Mouse (Mus musculus) cerebellum, postnatal 36 days (tissue): ENCODE measurements around the gene Ier2.

Experiments
- DNase-seq, 2 experiments: peaks; one replicate each; pipeline ENCODE4 v3.0.0; 2021 to 2022; ENCODE audit warnings: mixed read lengths in 2 of 2

Ier2 gene

DNA sequence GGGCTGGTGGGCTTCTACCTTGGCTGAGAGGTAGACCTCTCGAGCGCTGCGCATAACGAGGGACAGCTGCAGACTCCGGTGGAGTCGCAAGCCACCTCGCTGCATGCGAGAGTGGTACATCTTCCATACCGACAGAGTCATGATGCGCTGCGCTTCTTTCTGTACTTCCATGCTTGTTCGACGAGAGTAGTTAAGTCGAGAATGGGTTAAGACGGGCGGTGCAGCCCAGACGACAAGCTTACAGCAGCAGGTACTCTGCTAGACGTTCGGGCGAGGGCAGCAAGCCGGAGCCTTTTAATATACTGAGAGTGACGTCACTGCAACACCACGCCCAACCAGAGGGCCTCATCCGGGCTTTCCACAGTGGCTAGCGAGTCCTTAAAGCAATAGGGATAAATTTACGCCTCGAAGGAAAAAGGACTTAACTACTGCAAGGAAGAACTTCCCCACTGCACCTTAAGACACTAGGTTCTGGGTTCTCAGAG, at the start of gene Ier2:
Ier2 (minus strand) TSS at position 272 of the 485 bp plus-strand sequence.
- peak; percentile 93 to 97 for DNase-seq

DNA sequence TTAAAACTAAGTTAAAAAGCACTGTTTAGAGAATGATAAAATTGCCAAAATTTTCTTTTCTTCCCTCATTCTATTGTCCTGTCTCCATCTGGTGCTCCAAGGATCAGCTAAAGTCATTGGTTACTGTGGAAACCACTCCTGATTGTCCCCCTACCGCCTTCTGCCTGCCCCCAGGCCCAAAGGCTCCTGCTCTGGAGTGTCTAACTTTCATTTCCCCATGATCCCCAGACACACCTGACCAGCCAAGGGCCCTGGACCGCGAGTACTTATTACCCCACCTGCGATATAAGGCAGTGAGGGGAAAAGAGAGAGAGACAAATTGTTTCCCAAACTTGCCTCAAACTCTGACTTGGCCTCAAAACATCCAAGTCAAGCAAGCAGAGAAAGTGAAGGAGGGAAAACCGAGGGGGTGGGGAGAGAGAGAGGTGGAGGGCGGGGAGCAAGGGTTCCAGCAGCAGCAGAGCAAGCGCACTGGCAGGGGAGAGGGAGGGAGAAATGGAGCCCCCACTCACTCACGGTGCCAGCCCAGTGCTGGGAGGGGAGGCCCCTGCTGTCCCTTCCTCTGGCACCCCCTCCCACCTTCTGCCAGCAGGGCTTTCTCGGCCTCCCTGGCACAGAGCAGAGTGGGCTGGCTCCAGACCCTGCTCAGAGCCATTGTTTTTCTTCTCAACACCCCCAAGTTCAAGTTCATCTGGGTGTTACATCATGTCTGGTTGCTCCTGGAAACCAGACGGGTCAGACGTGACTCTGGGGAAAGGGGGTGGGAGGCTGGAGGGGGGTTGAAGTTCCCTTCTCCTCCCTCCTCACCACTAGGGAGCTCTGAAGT, 49.5 kb upstream of the Ier2 start:
- no peak for DNase-seq

DNA sequence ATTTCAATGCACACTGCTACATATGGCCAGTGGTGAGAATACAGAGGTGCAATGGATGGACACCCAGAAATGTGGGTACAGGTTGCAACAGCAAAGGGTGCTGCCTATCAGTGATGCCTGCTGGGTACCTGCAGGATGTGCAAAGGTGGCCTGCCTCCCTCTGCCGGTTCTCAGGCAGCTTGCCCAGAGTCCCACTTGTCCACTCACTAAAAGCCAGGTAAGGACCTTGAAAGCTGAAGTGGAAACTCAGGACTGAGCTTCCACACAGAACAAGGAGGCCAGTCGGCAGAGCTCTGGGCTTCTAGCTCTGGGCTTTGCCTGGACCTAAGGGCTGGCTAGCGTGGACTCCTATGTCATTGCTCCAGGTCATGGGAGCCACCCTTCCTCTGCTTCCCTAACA, 48.7 kb upstream of the Ier2 start:
- no peak for DNase-seq

DNA sequence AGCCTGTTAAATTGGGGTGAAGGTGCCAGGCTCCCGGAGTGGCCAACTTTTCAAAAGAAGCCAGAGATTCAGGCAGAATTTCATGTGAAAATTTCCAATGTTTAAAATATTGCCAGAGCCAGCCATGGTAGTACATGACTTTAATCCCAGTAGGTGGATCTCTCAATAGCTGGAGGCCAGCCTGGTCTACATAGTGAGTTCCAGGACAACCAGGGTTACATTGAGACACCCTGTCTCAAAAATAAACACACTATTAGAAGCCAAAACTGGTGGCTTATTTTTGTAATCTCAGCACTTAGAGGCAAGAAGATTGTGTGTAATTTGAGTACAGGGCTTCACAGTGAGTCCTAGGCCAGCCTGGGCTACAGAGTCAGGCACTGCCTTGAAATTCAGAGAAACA, 47.3 kb upstream of the Ier2 start:
- DNase-seq: no peak

DNA sequence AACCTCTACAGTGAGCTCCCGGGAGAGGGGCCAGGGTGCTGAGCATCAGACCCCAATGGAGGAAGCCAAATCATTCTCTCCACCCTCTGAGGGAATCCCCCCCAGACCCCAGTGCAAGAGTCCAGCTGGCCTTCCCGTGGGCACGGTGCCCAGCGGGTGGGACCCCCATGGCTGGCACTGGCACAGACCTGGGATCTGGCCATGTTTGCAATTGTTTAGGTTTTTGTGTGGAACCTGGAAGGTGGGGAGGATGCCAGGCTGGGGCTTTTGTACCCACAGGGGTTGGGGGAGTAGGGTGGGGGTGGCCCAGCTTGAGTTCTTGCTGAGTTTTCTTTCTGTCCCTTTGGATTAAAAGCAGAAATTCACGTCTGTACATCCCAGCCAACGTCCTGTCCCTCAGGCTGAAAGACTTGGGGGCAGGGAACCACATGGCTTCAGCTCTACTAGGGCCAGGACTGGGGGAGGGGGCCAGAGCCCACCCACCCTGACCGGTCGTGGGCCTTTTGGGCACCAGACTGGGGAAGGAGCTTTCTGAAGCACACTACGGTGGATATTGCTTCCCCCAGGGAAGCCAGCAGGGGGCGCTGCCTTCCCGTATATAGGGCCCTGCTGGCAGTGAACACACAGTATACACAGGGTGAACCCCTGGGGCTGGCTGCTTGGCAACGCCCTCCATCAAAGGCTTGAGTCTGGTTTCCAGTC, 46.3 kb upstream of the Ier2 start:
- DNase-seq: peak; percentile 88 to 90

DNA sequence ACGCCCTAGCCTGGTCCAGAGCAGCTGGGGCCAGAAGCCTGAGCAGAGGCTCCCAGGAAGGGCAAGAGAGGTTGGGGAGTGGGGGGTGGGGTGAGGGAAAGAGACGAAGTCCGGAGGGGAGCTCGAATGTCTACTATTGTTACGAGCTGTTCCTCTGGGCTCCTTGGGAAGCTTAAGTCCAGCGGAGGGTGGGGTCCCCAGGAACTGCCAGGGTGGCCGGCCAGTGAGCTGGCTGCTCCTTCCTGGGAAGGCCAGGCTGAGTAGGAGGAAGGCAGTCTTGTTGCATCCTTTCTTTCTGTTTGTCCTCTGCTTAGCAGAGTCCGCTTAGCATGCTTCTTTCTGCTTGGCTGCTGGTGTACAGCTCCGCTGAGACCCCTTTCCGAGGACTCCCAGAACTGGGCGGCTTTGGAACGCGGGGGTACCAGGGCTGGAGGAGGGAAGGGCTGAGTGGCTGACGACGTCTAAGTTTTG, 45.5 kb upstream of the Ier2 start:
- DNase-seq: peak in 1 of 2 experiments; percentile 6

DNA sequence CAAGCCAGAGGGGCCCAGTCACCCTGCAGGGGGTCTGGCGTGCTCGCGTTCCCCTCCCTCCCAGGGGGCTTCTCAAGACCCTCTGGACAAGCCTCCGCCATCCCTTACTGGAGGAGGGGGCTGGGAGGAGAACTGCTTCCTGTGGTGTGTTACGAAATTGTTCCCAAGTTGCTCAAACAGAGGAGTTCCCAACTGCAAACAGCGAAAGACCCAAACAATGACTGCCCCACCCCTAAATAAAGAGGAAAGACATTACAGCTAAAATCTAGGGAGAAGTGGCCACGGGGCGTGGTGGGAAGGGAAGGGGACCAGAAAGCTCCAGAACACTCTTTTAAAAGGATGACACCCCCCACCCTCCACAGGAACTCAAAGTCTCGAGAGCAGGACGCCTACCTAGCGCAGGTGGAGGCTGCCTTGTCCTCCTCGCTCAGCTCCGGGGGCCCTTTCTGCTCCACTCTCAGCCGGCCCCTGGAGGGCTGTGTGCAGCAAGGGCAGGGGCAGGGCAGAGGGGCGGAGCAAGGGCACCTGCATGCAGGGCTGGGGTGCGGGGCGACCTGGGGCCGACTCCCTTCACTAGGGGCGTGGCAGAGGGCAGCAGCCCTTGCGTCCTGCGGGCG, 44.7 kb upstream of the Ier2 start:
- DNase-seq: peak in 1 of 2 experiments; percentile 17

DNA sequence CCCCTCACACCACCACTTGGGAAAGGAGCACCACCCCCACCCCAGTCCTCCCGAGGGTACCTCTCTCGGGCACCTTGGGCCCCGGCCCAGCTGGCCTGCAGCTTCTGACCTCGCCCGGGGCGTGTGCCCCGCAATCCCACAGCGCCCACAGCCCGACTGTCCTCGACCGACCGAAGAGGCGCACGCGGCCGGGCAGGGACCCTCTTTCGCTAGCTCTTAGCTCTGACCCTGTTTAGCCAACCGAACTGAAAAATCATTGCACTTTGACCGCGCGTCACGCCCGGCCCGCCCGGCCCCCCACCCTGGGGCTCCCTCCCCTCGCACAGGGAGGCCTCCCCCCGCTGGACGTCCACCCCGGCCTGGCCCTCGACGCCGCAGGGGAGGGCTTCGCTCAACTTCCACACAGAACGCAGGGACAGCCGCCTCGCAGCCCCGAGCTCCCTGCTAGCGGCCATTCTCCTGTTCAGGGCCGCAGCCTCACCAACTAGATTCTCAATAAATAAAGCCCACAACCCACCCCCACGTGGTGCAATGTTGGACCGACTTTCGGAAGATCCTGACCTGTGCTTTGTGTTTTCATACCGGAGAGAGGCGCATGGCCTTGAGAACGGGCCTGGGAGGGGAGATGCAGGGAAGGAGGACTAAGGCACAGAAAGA, 44.1 kb upstream of the Ier2 start:
- DNase-seq: peak in 1 of 2 experiments; percentile 22

DNA sequence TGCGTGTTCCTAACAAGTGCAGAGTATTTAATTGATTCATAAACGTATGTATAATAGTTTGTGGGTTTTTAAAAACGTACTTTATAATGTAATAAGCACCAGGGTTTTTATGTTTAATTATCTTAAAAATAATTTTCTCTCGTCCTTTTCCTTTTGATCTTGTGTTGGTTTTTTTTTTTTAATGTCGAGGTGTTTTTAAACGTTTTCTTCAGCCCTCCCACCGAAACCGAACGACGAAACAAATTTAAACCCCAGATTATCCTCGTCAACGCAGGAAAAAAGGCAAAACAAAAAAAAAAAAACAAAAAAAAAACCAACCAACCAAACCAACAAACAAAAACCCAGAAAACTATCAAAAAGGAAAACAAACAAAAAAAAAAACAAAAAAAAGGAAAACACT, 43.3 kb upstream of the Ier2 start:
- DNase-seq: no peak

DNA sequence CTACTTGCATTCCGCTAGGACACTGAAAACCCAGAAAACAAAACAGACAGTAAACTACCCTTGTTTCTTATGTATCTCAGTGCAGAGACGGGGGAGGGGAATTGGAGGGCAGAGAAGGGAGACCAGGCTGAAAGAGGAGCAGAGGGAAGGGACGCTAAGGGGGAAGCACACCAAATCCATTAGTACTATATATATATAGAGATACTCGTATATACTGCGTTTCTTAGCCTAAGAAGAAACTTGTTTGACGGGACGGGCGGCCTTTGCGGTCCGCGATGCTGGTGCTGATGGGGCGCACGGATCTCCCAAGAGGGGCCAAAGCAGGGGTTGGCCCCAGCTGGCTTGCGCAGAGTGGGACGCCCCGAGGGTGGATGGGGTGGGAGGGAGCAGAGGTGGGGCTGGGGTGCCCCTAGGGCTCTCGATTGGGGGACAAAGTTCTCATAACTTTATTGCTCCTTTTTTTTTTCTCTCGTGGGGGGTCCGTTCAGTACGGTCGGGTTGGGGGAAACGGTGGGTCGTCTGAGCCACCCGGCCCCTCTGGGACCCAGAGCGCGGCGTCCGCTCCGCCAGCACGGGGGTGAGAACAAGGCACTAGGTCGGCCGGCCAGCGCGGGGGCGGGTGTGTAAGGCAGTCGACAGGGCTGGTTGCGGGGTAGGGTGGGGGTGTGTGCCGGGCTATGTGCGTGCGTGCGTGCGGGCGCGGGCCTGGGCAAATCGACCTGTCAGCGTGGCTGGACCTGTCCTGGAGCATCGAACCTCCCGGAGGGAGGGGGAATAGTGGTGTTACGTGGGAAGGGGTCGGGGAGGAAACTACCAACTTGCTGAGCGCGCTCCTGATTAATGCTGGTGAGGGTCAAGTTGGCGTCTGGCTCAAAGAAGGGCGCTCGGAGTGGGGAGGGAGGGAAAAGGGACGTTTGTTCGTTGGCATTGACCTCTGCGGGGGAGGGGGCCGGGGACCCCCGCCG, 42.5 kb upstream of the Ier2 start:
- peak; percentile 37 to 38 for DNase-seq

DNA sequence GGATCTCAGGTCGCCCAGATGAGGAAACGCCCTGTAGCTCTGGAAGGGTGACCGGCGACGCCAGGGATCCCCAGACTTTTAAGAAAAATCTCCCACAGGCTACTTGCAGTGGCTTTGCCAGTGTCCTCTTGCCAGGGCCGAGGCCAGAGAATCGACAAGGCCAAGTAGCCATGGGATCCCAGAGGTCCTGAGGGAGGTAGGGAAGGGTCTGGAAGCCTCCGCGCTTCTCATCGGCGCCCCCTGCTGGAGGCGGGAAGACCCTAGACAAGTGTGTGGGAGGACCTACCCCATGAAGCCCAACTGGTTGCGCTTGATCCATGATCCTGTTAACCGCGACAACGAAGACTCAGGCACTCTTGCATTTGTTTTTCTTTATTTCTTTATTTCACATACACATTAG, 41.7 kb upstream of the Ier2 start:
- DNase-seq: peak; percentile 57 to 68

DNA sequence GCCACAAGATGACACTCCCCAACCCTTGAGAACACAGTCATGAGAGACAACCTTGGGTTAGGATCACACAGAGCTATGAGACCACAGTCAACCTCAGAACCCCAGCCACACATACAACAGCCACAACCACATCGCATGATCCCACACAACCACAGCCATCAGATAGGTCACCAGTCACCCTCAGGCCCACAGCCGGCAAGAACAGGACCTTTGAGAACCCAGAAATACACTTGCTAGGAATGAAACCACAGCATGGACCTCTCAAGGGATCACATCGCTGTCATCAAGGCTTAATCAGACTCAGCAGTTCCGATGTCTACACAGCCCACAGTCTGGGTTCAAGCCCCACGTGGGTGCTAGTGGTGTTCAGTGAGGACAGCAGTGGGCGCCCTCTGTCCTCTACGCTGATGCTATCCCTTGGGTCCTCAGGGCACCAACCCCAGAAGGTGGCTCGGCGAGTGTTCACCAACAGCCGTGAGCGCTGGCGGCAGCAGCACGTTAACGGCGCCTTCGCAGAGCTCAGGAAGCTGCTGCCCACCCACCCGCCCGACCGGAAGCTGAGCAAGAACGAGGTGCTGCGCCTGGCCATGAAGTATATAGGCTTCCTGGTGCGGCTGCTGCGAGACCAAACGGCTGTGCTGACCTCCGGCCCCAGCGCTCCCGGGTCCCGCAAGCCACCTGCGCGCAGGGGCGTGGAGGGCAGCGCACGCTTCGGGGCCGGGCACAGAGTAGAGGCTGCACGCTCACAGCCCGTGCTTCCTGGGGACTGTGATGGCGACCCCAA, 41.0 kb upstream of the Ier2 start:
- peak; percentile 12 to 14 for DNase-seq

DNA sequence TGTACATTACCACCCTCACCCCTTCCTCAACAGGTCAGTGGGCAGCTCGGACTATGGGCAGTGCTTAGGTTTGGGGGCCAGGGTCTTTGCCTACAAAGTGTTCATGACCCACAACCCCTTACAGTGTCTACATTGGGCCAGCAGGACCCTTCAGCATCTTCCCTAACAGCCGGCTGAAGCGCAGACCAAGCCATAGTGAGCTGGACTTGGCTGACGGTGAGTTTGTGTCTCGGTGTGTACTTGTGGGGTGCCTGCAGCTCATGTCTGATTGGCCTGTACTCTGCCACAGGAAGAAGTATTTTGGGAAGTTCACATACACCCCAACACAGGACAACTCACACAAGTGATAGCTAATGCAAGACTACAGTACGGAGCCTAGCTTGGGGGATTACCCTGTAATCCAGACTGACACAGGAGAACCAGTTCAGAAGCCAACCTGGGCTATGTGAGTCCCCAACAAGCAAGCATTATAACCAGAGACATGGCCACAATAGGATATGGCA, 40.4 kb upstream of the Ier2 start:
- no peak for DNase-seq

DNA sequence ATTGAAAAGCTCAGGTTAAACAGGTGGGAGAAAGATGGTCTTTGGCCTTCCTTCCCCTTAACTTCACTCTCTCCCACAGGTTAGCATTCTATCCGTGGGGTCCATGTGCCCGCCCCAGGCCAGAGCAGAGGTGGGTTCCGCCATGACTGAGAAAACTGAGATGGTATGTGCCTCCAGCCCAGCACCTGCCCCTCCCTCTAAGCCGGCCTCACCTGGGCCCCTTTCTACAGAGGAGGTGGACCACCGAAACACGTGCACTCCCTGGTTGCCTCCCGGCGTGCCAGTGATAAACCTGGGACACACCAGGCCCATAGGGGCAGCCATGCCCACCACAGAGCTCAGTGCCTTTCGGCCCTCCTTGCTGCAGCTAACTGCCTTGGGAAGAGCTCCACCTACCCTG, 39.9 kb upstream of the Ier2 start:
- DNase-seq: peak in 1 of 2 experiments; percentile 5

DNA sequence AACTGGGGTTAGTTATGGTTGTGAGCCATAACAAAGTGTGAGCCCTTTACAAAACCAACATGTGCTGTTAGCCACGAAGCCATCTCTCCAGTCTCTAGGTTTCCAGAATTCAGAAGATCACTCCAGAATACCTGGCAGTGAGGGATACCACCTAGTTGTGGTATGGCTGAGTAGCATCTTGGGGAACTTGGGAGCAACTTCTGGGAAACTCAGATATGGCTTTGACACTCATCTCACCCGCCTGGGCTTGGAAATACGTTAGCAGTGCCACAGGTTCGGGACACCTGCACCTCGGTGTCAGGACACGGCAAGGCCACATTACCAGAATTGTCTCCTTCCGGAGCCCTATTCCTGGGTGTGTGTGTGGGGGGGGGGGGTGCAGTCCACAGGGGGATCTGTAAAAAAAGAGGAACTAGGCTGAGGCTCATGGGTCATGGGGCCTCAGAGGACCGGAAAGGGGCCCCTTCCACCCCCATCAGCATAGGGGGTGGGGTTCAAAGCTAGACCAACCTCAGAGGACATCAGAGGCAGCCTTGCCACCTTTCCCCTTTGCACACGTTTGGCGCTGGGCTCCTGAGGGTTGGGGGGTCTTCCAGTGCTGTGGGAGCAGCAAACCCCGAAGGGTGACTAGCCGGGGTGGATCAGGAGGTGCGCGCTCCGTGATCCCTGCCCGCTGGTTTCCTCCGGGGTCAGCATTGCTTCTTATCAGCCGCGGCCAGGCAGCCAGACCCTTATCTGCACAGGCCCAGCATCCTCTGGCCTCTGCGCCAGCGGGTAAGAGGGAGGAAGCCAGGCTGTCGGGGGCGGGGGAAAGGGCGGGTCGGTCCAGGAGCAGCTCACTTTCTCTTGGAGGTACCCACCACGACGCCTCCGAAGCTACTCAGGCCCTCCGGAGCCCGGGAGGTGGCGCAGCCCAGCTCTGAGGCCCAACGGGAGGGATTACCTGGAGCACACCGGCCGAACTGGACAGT, 38.6 kb upstream of the Ier2 start, which contains the start of gene Lyl1:
Lyl1 (plus strand) TSS at position 517 of the 971 bp plus-strand sequence.
- DNase-seq: no peak

DNA sequence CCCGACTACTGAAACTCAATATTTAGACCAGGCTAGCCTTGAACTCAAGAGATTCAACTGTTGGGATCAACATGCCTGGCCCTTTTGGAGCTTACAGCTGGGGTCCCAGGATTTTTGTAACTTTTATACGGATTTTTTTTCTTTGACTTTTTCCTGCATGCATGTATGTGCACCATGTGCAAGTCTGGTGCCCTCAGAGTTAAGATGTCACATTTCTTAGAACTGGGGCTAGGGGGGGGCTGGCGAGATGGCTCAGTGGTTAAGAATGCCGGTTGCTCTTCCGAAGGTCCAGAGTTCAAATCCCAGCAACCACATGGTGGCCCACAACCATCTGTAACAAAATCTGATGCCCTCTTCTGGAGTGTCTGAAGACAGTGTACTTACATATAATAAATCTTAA, 37.9 kb upstream of the Ier2 start:
- no peak for DNase-seq

DNA sequence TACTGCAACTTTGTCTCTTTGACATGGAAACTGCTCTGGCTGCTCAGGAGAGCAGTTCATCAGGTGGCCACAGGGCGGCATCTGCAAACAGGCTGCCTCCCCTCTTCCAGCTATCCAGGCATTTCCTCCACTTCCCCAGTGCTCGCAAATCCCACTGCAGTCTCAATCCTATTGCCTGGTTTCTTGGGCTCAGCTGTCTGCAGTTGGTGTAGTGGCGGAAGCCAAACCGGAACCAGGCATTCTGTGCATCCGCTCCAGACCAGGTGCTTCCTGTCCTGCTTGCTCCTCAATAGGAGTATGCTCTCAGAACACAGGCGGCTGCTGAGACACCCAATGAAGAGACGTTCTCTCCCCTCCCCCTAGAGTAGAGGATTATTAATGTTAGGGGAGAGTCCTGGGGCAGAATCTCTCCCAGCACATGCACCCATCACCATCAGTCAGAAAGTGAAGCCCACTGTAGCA, 37.2 kb upstream of the Ier2 start:
- peak; percentile 64 to 68 for DNase-seq

DNA sequence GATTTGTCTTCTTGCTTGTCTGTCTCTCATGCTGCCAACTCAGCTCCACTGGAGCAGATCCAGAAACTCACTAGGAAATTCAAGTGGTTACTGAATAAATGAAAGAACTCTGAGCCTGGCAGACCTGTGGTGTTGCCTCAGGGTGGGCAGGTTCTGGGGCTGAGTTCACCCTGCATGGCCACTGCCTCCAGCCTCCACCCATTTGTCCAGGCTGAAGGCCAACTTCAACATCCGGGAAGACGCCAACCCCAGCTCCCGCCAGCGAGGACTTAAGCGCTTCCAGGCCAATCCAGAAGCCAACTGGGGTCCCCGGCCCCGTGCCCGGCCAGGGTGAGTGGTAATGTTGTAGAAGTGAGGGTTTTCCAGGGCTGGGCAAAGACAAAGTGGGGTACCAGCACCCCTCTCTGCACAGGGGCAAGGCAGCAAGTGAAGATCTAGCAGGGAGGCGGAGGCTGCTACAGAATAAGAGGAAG, 36.3 kb upstream of the Ier2 start:
- DNase-seq: no peak

DNA sequence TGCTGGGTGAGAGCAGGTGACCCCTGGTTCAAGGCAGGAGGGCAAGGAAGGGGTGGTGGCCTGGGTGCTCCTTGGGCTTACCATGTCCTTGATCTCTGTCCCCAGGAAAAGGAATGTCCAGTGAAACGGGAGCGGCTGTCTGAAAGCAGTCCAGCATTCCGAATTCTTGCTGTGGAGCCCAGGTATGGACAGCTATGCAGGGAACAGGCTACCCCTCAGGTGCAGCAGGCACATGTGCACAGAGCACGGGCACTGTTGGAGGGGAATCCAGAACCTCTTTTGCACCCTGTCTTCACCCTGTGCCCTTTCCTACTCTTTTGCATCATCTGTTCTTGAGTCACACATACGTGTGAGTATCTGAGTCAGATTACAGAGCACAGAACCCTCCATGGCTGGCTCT, 35.6 kb upstream of the Ier2 start:
- DNase-seq: no peak
